Mouse (Mus musculus) C2C12 (cell line): ENCODE measurements around the gene Misp.
A peak's percentile ranks its signal among the peaks of the same experiment; 100 is the strongest.

Source experiments
- CEBPB ChIP-seq: IDR thresholded peaks from one replicate; pipeline ENCODE4 v1.6.1; 2011; ENCODE audit warnings: low read depth, mild to moderate bottlenecking, control low read depth, moderate library complexity
- CTCF ChIP-seq: IDR thresholded peaks from one replicate; pipeline ENCODE4 v1.5.1; 2011; ENCODE audit not compliant: control insufficient read depth, insufficient read depth, insufficient read length
- MAX ChIP-seq: IDR thresholded peaks from one replicate; pipeline ENCODE4 v1.6.1; 2011; ENCODE audit warnings: mild to moderate bottlenecking, control low read depth
- MYOG ChIP-seq: IDR thresholded peaks from one replicate; pipeline ENCODE4 v1.6.1; 2011; ENCODE audit not compliant: control insufficient read depth, insufficient read length; ENCODE audit errors: extremely low read depth
- USF1 ChIP-seq: IDR thresholded peaks from one replicate; pipeline ENCODE4 v1.6.1; 2011; ENCODE audit warnings: low read depth, mild to moderate bottlenecking, control low read depth, moderate library complexity

DNA sequence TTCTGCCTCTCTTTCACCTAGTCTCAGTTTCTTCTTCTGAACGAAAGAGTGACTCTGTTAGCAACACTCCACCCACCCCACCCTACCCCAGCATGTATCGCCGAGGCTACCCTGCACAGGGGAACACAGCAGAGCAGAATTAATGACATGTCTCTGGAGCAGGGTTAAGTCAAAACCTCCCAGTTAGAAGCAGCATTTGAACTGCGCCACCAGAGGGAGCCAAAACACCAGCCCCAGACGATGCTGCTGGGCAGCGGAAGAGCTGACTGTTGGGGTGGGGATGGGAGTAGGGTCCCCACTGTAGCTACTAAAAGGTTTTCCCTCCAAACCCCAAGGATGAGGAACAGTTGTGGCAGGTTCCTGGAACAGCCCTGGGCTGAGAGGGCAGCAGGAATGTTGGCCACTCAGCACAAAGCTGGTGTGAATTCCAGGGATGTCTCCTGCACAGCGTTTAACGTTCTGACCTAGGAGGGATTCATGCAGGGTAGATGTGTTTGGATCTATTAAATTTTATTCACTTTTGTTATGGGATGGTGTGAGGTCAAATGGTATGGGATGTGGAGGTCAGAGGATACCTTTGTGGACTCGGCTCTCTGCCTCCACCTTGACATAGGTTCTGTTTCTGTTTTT lies 14.1 kb downstream of the Misp start:
- TF ChIP-seq CTCF, result peak; percentile 91
- TF ChIP-seq MAX, result no peak
- TF ChIP-seq USF1, result no peak
- TF ChIP-seq CEBPB, result no peak
- TF ChIP-seq MYOG, result no peak
